Mouse (Mus musculus) CD4-positive, CD25-positive, alpha-beta regulatory T cell, adult 4 months (primary cell): ENCODE data around the gene Atrnl1. TPM values are rescaled to one million over a fixed set of nuclear protein-coding genes. Genes with fewer than 3 reads are reported as not detected.

Experiments
- ATAC-seq: one replicate; pipeline ENCODE4 v1.8.0; 2017
- polyA plus RNA-seq, 2 experiments: library from polyadenylated mRNA; unstranded; fragments of 100-300 nt; shearing (Covaris generic); gene quantifications; one replicate each; pipeline ENCODE4 v1.2.1; 2017

The Atrnl1 gene
- polyA plus RNA-seq, 2 experiments from 2014 or later = 0.11 TPM; not detected in 1

- ATAC-seq = no peak
Measured at GRCm38 (mm10) chr19:58124566-58124965, 513.7 kb downstream of the Atrnl1 start.

GRCm38 (mm10) chr19:58125010-58125409 is 514.2 kb downstream of the Atrnl1 start:
- no peak for ATAC-seq

DNA sequence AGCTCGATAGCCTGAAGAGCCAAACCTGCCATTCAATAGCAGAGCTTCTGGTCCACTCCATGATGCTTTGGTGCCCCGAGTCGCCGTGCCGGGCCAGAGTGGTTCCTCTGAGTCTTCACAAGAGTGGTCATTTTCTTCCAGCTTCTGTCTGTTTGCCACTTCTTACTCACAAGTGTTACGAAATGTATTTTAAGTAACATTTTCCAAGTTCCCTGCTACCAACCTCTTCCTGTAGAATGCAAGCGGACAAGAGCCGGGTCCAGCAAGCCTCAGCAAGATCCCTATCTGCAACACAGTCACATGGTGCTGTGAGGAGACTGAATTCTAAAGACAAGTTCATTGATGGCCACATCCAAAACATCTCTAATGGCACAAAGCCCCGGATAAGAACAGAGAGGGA is 521.1 kb downstream of the Atrnl1 start:
- ATAC-seq = no peak

DNA sequence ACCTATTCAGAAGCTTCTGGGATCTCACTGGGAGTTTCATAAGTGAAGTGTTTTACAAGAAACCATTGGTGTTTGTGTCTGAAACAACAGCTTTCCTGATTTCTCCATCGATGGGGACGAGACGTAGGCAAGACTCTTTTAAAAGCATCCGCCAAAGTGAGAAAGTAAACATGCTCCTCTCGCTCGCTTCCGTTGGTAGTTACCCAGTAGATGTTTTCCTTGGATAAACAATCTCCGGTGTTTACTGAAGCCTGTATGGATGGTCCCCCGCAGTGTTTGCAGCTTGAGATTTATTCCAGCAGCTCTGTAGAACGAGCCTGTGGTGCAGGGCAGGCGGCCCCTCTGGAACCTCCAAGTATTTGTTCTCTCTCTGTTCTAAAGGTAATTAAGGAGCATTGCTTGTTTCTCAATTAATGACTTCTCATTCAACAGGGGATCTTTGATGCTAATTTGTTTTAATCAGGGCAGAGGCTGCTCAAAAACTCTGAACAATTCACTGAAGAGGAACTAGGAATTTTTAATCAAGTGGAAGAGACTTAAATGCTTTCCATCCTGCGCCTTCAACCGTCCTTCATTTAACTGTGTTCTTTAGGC is 529.5 kb downstream of the Atrnl1 start:
- no peak for ATAC-seq

DNA sequence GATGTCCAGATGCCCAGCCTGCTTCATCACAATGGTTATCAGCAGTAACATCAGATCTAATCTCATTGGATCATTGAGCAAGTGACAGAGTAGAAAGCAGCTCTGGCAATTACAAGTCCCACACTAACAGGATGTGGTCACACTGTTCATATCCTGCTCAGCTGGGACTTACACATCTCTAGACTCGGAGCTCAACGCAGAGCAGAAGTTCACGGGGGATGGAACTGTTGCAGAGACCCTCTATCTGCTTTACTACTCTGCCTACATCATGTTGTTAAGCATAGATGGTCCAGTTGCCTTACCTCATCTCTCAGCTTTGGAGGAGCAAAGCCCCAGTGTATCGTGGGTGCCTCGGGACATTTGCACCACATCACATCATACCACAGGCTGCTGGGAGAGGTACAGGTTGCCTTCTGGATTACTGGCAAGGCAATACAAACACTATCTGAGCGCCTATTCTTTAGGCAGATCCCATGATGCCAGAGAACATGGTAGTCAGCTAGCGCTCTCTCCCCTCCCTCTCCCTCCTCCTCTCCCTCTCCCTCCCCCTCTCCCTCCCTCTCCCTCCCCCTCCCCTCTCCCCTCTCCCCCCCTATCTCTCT is 533.1 kb downstream of the Atrnl1 start:
- peak; percentile 95 for ATAC-seq

DNA sequence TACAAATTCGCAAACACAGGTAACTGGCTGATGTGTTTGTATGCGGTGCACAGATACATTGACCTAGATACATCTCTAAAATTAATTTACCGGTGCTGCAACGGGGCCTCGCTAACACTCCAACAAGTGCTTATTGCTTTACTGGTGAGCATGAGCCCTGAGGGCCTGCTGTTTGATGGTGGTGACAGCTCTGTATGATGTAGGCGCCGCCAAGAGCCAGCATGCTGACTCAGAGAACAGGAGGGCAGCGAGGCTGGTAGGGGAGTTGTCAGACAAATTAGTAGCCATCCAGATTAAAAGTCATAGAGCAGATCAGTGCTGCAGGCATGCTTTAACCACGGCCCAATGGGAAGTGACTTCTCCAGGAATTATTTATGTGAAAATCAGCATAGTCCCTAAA is 534.7 kb downstream of the Atrnl1 start:
- ATAC-seq = no peak

DNA sequence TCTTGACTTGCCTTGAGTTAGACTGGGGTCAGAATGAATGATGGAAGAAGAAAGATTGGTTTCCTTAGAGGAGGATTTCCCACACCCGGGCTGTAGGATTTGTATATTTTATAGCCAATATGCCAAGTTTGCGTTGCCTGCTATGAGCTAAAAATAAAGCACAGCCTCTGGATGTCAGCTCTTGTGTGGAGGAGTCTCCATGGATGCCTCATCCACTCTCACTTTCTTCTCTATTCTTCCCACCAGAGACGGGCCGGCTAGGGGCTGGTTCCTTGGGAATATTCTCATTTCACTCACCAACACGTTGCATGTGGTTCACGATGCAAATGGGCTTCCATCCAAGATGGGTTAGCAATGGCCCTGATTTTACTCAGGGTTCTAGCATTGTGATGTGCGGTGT is 540.4 kb downstream of the Atrnl1 start:
- ATAC-seq = no peak

GRCm38 (mm10) chr19:58161569-58161968 is 550.7 kb downstream of the Atrnl1 start:
- ATAC-seq = no peak

GRCm38 (mm10) chr19:58164896-58165634 is 554.2 kb downstream of the Atrnl1 start:
- ATAC-seq = no peak

GRCm38 (mm10) chr19:58165635-58166015 is 554.8 kb downstream of the Atrnl1 start:
- no peak for ATAC-seq

GRCm38 (mm10) chr19:58166147-58166546 is 555.3 kb downstream of the Atrnl1 start:
- no peak for ATAC-seq

- ATAC-seq = no peak
Measured at GRCm38 (mm10) chr19:58178410-58178809, 567.6 kb downstream of the Atrnl1 start.

DNA sequence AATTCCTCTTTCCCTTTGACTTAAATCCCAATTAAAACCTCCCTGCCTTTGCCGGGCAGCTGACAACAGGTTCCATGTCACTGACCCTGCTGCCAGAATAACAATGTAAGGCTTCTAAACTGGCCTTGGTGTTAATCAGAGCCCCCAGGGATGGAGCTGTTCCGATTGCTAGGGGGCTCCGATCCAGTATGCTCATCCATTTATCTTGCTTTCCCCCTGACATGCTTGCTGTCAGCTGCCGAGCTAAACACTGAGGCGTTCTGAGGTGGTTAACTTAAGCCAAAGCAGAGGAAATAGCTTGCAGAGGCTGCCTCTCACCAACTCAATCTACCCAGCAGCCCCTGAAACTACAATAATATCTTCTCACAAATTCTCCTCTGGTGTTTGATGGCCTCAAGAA is 569.9 kb downstream of the Atrnl1 start:
- no peak for ATAC-seq

Other genes starting within 250 kb of the Atrnl1 start
- 10 to 100 TPM; 12.6 to 12.9 TPM for gene Trub1, start 158.1 kb upstream of the Atrnl1 start, polyA plus RNA-seq